Mouse (Mus musculus) frontal cortex, postnatal 36 days (tissue): ENCODE measurements around the gene Dusp18.

Source experiments
- DNase-seq, 2 experiments: peaks; one replicate each; pipeline ENCODE4 v3.0.0; 2022; ENCODE audit warnings: low spot score in 2 of 2

Gene Dusp18

GRCm38 (mm10) chr11:3930019-3930418, 35.0 kb downstream of the Dusp18 start:
- no peak for DNase-seq

- no peak for DNase-seq
Measured at GRCm38 (mm10) chr11:3930931-3931330, 35.9 kb downstream of the Dusp18 start.

- peak; percentile 51 to 60 for DNase-seq
Measured at GRCm38 (mm10) chr11:3931511-3932211, 36.6 kb downstream of the Dusp18 start, which contains the start of gene Tcn2. Tcn2 (minus strand) TSS chr11:3932159.

GRCm38 (mm10) chr11:3933756-3934285, 38.8 kb downstream of the Dusp18 start:
- DNase-seq = no peak

- no peak for DNase-seq
Measured at GRCm38 (mm10) chr11:3935135-3935534, 40.1 kb downstream of the Dusp18 start.

GRCm38 (mm10) chr11:3936318-3936717, 41.3 kb downstream of the Dusp18 start:
- no peak for DNase-seq

GRCm38 (mm10) chr11:3937321-3937874, 42.4 kb downstream of the Dusp18 start:
- DNase-seq = no peak

- DNase-seq = no peak
Measured at GRCm38 (mm10) chr11:3941371-3941770, 46.3 kb downstream of the Dusp18 start.

GRCm38 (mm10) chr11:3946386-3946785, 51.3 kb downstream of the Dusp18 start:
- no peak for DNase-seq
